Mouse (Mus musculus) layer of hippocampus, postnatal 36 days (tissue): ENCODE results near the gene Mettl9. TPM values are rescaled to one million over a fixed set of nuclear protein-coding genes. Genes with fewer than 3 reads are reported as not detected.
"Not testable (repeated sequence)": the region's sequence is repeated elsewhere in the genome, so short reads cannot be mapped to it uniquely, and the experiment has no call there.

Experiments
- DNase-seq, 2 experiments: peaks; one replicate each; pipeline ENCODE4 v3.0.0; 2022
- total RNA-seq, 2 experiments: library from RNA; stranded (reverse); gene quantifications; 2 replicates each; pipeline ENCODE4 v1.2.3; 2021

Mettl9 gene
- total RNA-seq: 10 to 100 TPM; 79.8 to 85.9 TPM

GRCm38 (mm10) chr7:121033856-121034652, at the start of gene Mettl9:
Gene Mettl9, plus strand, starts transcription at chr7:121034445.
- peak; percentile 91 to 92 for DNase-seq

- peak in 1 of 2 experiments; percentile 48 for DNase-seq
Measured at GRCm38 (mm10) chr7:120991191-120991590, 43.1 kb upstream of the Mettl9 start.

GRCm38 (mm10) chr7:120999021-120999530, 35.2 kb upstream of the Mettl9 start:
- DNase-seq: no peak

- no peak for DNase-seq
Measured at GRCm38 (mm10) chr7:121000065-121000822, 34.0 kb upstream of the Mettl9 start.

- no peak for DNase-seq
Measured at GRCm38 (mm10) chr7:121001879-121002278, 32.4 kb upstream of the Mettl9 start.

- DNase-seq: no peak
Measured at GRCm38 (mm10) chr7:121002407-121002928, 31.8 kb upstream of the Mettl9 start.

GRCm38 (mm10) chr7:121003793-121004418, 30.3 kb upstream of the Mettl9 start:
- DNase-seq: no peak

GRCm38 (mm10) chr7:121011794-121012689, 22.2 kb upstream of the Mettl9 start:
- DNase-seq: no peak

- DNase-seq: no peak
Measured at GRCm38 (mm10) chr7:121014486-121014885, 19.8 kb upstream of the Mettl9 start.

GRCm38 (mm10) chr7:121018778-121019177, 15.5 kb upstream of the Mettl9 start:
- no peak for DNase-seq

- no peak for DNase-seq
Measured at GRCm38 (mm10) chr7:121020277-121020676, 14.0 kb upstream of the Mettl9 start.

GRCm38 (mm10) chr7:121025221-121026008, 8.8 kb upstream of the Mettl9 start:
- no peak for DNase-seq

- no peak for DNase-seq
Measured at GRCm38 (mm10) chr7:121026300-121026699, 7.9 kb upstream of the Mettl9 start.

- DNase-seq: not testable (repeated sequence)
Measured at GRCm38 (mm10) chr7:121029947-121030346, 4.3 kb upstream of the Mettl9 start.

- DNase-seq: no peak
Measured at GRCm38 (mm10) chr7:121034701-121035141, 476 bp downstream of the Mettl9 start.

- DNase-seq: peak in 1 of 2 experiments; percentile 22
Measured at GRCm38 (mm10) chr7:121035161-121035721, 996 bp downstream of the Mettl9 start.

- no peak for DNase-seq
Measured at GRCm38 (mm10) chr7:121040595-121040994, 6.3 kb downstream of the Mettl9 start.

- no peak for DNase-seq
Measured at GRCm38 (mm10) chr7:121041989-121042388, 7.7 kb downstream of the Mettl9 start.

- no peak for DNase-seq
Measured at GRCm38 (mm10) chr7:121043004-121043403, 8.8 kb downstream of the Mettl9 start.

- no peak for DNase-seq
Measured at GRCm38 (mm10) chr7:121043510-121043909, 9.3 kb downstream of the Mettl9 start.
